Mouse (Mus musculus): ENCODE results near the gene Olfr170.
"Not testable (repeated sequence)": the region's sequence is repeated elsewhere in the genome, so short reads cannot be mapped to it uniquely, and the experiment has no call there.

DNA sequence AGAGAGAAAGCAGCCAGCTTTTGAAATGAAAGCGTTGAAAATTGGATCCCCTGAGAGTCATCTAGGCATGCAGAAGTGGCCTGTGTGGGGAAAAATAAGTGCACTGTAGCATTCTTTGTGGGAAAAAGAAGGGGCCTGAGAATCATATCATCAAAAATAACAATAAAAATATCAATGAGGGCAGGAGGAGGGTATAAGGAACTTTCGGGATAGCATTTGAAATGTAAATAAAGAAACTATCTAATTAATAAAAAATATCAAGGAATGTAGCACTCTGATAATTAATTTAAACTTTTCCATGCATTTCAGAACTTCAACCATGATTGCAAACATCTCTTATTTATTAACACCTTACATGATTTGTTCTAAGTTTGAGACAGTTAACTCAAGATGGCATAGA is at the start of gene Olfr170:
- not testable (repeated sequence) for TF ChIP-seq CTCF, EP300 (IDR thresholded peaks at IDR 0.05; ENCODE audit: low read depth)

Measured in liver, postnatal 0 days (tissue).